Mouse (Mus musculus) embryonic facial prominence, embryonic 12.5 days (tissue): ENCODE data around the gene Olfr976. TPM values are rescaled to one million over a fixed set of nuclear protein-coding genes. Genes with fewer than 3 reads are reported as not detected.
"Not testable (repeated sequence)": the region's sequence is repeated elsewhere in the genome, so short reads cannot be mapped to it uniquely, and the experiment has no call there.

ENCODE experiments used
- ATAC-seq: fragments of 200-750 bp; cut with Nextera tagmentation; 2 replicates; pipeline ENCODE4 v1.8.0; 2017; ENCODE audit not compliant: insufficient number of reproducible peaks, insufficient read depth, low FRiP score, low TSS enrichment
- H3K27ac ChIP-seq: fragments of 300-500 bp; sonication (generic); 2 replicates; pipeline ENCODE4 v1.5.1; 2016; ENCODE audit warnings: mild to moderate bottlenecking
- H3K27me3 ChIP-seq: fragments of 300-500 bp; sonication (generic); 2 replicates; pipeline ENCODE4 v1.6.1; 2016; ENCODE audit warnings: mild to moderate bottlenecking, moderate library complexity
- H3K36me3 ChIP-seq: fragments of 300-500 bp; sonication (generic); 2 replicates; pipeline ENCODE4 v1.6.1; 2016; ENCODE audit warnings: mild to moderate bottlenecking
- H3K4me1 ChIP-seq: fragments of 300-500 bp; sonication (generic); 2 replicates; pipeline ENCODE4 v1.6.1; 2016
- H3K4me2 ChIP-seq: fragments of 300-500 bp; sonication (generic); replicated peaks from 2 replicates; pipeline ENCODE4 v1.6.1; 2016; ENCODE audit warnings: mild to moderate bottlenecking, moderate library complexity
- H3K4me3 ChIP-seq: fragments of 300-500 bp; sonication (generic); 2 replicates; pipeline ENCODE4 v1.5.1; 2016; ENCODE audit warnings: mild to moderate bottlenecking
- H3K9ac ChIP-seq: fragments of 300-500 bp; sonication (generic); 2 replicates; pipeline ENCODE4 v1.6.1; 2016; ENCODE audit warnings: mild to moderate bottlenecking, moderate library complexity
- H3K9me3 ChIP-seq: fragments of 300-500 bp; sonication (generic); 2 replicates; pipeline ENCODE4 v1.6.1; 2016; ENCODE audit warnings: mild to moderate bottlenecking, moderate library complexity
- WGBS: fragments of 180-500 bp; shearing (Covaris S2); methylation state at CpG from one replicate; pipeline ENCODE4 v1.1.7; 2016; 5-methylcytosine and 5-hydroxymethylcytosine counted together
- polyA plus RNA-seq: library from polyadenylated mRNA; unstranded; fragments of >200 nt; fragmentation: Nextera tagmentation; extraction: Ambion mirVana; gene quantifications from 2 replicates; pipeline ENCODE4 v1.2.1, GENCODE M21; 2016

Gene Olfr976
- not detected in 2 replicates for polyA plus RNA-seq

DNA sequence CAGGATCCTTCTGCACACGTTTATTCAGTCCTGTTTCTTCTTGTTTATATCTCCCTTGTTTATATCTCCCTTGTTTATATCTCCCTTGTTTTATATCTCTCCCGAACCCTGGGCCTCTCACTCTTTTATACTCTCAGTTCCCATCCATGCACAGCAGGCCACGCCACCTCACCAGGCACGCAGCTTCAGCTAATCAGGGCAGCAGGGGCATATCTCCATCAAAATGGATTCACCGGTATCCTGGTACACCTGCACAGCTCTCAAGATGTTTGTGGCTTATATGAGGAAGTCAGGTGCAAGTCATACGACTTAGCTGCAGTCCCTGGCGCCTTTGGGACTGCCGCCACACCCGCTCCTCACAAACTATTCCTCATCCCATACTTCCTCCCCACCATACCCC, at the start of gene Olfr976:
Gene Olfr976, minus strand, starts transcription at position 101 of the 400 bp plus-strand sequence.
- H3K9me3 ChIP-seq, H3K4me1 ChIP-seq, ATAC-seq, H3K27ac ChIP-seq, H3K36me3 ChIP-seq, H3K9ac ChIP-seq, H3K4me3 ChIP-seq, H3K27me3 ChIP-seq, H3K4me2 ChIP-seq: not testable (repeated sequence)
- WGBS = 84% methylated on average over 7 of the region's 9 CpGs

DNA sequence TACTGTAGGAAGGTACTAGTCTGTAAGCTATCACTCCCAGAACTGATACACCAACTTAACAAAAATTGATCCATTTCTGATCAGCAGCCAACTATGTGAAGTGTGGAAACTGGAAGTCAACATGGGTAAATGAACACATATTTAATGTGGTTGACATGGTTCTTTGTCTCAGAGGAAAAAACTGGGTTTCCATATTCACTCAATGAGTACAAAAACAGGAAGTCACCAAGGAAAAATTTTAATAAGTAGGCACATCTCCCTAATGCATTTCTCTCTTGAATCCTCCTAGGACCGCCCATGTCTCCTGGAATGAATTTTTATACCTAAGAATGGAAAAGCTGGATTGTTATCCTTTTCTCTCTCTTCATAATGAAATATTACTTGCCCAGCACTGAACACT, 48.5 kb upstream of the Olfr976 start, which contains the start of gene Olfr980:
Gene Olfr980, minus strand, starts transcription at position 101 of the 400 bp plus-strand sequence.
- H3K4me3 ChIP-seq = no peak within 1 kb of the TSS
- H3K9me3 ChIP-seq = no peaks in the 10 kb centered on the region
- WGBS = 82% methylated on average over 1 of the region's 1 CpGs
- no peak within 1 kb of the TSS for H3K9ac ChIP-seq
- H3K4me1 ChIP-seq = no peaks in the 10 kb centered on the region
- H3K4me2 ChIP-seq = no peak within 1 kb of the TSS
- no peak for ATAC-seq
- H3K27me3 ChIP-seq = no peaks in the 10 kb centered on the region
- no peaks in the 10 kb centered on the region for H3K36me3 ChIP-seq
- no peak within 1 kb of the TSS for H3K27ac ChIP-seq

DNA sequence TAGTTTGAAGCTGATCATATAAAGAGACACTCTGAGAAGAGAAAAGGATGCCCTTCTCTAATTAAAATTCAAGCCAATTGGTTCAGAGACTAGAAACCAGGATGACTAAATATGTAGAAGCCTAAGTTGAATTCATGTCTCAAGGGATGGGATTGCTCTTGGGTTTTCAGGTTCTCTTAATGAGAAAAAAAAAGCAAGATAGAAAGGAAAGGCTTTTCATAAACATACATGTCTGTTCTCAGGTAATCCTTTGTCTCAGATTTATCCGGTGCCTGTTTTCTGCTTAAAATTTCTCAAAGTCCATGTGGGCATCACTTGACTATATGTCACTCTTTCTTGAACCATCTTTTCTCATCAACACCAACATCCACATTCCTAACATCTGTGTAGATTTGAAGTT, 42.4 kb upstream of the Olfr976 start, which contains the start of gene Olfr979:
Gene Olfr979, minus strand, starts transcription at position 101 of the 400 bp plus-strand sequence.
- H3K9ac ChIP-seq = no peak within 1 kb of the TSS
- no peaks in the 10 kb centered on the region for H3K36me3 ChIP-seq
- no peaks in the 10 kb centered on the region for H3K4me1 ChIP-seq
- H3K27ac ChIP-seq = no peak within 1 kb of the TSS
- WGBS = 91% methylated on average over 1 of the region's 1 CpGs
- no peaks in the 10 kb centered on the region for H3K9me3 ChIP-seq
- H3K27me3 ChIP-seq = no peaks in the 10 kb centered on the region
- no peak within 1 kb of the TSS for H3K4me2 ChIP-seq
- no peak within 1 kb of the TSS for H3K4me3 ChIP-seq
- no peak for ATAC-seq

DNA sequence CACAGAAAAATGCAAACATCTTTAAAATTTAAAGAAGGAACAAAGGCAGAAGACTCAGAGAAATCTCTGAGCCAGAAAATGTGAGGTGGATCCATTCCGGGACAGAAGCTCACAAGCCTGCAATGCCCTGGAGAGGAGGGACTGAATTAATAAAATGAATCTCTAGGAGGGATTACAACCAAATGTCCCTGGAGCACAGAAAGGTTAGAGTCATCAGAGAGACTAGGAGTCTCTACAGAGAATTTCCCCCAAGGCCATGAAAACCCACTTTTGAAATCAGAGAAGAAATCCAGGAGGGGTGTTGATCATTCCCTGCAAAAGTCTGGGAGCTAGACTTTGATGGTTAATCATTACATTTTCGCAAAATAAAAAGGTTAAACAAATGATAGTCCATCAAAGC, 30.9 kb upstream of the Olfr976 start, which contains the start of gene Olfr978:
Gene Olfr978, plus strand, starts transcription at position 301 of the 400 bp plus-strand sequence.
- Histone ChIP-seq H3K9ac (no peak within 1 kb of the TSS), H3K4me1 (no peaks in the 10 kb centered on the region), H3K27me3 (no peaks in the 10 kb centered on the region), H3K9me3 (no peaks in the 10 kb centered on the region), H3K27ac (no peak within 1 kb of the TSS), H3K36me3 (no peaks in the 10 kb centered on the region), H3K4me2 (no peak within 1 kb of the TSS), H3K4me3 (no peak within 1 kb of the TSS)
- no peak for ATAC-seq
- WGBS = 71% methylated on average over 2 of the region's 2 CpGs

DNA sequence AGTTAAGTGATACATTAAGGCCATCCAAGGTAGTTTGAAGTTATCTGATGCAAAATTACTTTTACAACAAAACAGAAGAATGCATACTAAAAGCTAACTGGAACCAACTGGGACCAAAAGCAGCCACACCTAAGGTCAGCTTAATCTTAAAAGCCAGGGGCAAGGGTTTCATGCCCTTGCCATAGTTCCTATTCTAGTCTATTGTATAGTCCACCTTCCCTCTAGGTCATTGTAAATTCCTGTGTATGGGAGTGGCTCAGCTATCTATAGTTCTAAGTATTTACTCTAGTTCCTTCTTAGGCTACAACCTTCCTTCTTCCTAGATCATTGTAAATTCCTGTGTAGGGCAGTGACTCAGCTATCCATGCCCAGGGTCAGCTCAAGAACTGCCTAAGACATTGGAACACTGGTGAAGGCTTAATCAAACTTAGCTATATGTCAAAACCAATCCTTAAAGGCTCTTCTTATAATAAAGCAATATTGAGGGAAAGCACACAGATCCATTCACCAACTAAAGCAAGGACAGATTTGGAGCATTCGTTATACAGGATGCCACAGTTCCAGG, 15.7 kb upstream of the Olfr976 start:
- H3K27ac ChIP-seq, H3K9me3 ChIP-seq, H3K4me3 ChIP-seq, H3K9ac ChIP-seq, H3K4me2 ChIP-seq, H3K4me1 ChIP-seq, ATAC-seq, H3K27me3 ChIP-seq, H3K36me3 ChIP-seq: not testable (repeated sequence)
- 93% methylated on average over 1 of the region's 1 CpGs for WGBS

DNA sequence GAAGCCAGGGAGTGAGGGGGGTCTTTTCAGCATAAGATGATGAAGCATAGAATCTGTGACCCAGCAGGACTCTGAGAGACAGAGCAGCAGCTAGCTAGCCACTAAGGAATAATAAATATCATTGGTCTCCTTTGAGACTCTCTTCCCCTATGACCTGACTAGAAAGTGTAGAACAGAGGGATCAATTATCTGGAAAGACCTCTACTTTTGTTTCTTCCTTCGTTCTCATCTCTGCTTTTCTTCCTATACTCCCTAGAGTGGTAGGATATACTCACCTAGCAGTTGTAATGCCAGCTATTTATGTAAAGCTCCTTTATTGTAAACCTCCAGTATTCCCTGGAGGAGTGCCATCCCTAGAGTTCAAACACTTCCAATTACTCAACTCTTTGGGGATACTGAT, 9.0 kb downstream of the Olfr976 start, which contains the start of gene Olfr975:
Gene Olfr975, minus strand, starts transcription at position 101 of the 400 bp plus-strand sequence.
- no peak within 1 kb of the TSS for H3K4me2 ChIP-seq
- no peaks in the 10 kb centered on the region for H3K36me3 ChIP-seq
- H3K4me3 ChIP-seq = no peak within 1 kb of the TSS
- no peak for ATAC-seq
- no peak within 1 kb of the TSS for H3K9ac ChIP-seq
- H3K4me1 ChIP-seq = no peaks in the 10 kb centered on the region
- no peaks in the 10 kb centered on the region for H3K27me3 ChIP-seq
- no peak within 1 kb of the TSS for H3K27ac ChIP-seq
- H3K9me3 ChIP-seq = no peaks in the 10 kb centered on the region
- 53% methylated on average over 1 of the region's 1 CpGs for WGBS

DNA sequence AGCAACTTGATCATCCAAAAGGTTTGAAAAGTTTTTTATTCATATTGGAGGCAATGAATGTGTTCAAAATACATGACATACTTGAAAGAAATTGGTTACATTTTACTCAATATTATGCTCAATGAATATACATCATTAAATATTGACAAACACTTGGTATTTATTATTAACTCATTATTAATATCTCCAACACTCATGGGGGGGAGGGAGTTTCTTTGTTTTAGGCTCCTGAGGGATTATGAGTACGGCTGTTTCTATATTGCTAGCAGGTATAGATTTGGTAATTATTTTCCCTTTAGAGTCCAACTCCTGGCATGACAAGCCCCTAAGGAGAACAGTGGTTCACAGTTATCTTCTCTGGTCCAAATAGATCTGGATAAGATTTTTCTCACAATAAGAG, 23.7 kb downstream of the Olfr976 start, which contains the start of gene Olfr974:
Gene Olfr974, plus strand, starts transcription at position 301 of the 400 bp plus-strand sequence.
- H3K4me3 ChIP-seq = no peak within 1 kb of the TSS
- no peaks in the 10 kb centered on the region for H3K9me3 ChIP-seq
- no peaks in the 10 kb centered on the region for H3K27me3 ChIP-seq
- H3K27ac ChIP-seq = no peak within 1 kb of the TSS
- H3K4me1 ChIP-seq = no peaks in the 10 kb centered on the region
- 84% methylated on average over 1 of the region's 1 CpGs for WGBS
- no peak within 1 kb of the TSS for H3K4me2 ChIP-seq
- H3K9ac ChIP-seq = no peak within 1 kb of the TSS
- no peak for ATAC-seq
- H3K36me3 ChIP-seq = no peaks in the 10 kb centered on the region

DNA sequence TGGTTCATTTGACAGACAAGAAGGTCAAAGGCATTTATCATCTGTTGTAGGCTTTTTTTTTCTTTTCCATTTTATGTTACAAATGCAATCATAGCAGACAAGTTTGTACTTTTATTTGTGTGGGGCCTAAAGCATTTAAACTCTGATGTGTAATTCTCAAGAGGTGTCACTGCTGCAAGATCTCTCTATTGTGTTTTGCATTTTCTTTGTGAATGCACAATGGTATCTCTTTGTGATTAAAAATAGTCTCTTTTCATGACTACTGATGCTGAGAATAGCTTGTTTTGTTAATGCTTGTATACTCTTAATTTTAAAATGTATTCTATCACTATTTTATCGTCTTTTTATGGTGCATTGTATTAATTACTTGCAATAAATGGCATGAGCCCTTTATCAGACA, 32.1 kb downstream of the Olfr976 start:
- 73% methylated on average over 1 of the region's 1 CpGs for WGBS
- not testable (repeated sequence) for H3K4me1 ChIP-seq, H3K27ac ChIP-seq, H3K9me3 ChIP-seq, H3K27me3 ChIP-seq, H3K36me3 ChIP-seq, H3K9ac ChIP-seq, H3K4me2 ChIP-seq, H3K4me3 ChIP-seq, ATAC-seq

DNA sequence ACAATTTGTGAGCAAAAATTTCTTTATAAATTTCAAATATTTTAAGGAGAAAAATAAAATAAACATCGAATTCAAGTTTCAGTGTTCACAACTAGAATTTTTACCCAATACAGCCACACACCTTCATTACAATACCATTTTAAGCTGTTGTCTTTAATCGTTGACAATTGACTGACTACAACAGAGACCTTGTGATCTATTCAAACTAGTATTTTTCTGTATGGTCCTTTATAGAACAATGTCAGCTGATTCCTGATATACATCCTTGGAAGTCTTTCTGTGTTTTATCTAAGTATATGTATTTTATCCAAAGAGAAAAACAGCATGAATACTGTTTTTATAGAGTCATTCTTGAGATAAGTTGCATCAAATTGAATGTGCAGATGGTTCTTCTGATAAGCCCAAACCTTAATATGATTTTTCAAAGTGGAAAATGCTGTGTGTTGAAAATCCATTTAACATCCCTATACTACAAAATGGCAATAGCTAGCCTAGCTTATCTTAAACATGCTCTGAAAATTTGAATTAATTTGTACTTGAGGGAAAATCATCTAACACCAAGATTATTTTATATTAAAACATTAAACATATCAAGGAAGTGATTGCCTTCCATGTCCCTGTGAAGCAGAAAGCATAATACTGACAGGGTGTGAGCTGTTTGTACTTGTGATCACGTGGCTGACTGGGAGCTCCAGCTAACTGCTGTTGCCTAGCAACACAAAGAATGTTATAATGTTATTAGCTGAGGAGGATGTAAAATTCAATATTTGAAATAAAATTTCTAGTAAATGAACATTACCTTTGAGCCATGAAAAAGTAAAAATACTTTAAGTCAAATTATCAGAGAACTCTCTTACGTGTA, 32.7 kb downstream of the Olfr976 start:
- ATAC-seq, H3K36me3 ChIP-seq, H3K27ac ChIP-seq, H3K27me3 ChIP-seq, H3K9me3 ChIP-seq, H3K9ac ChIP-seq, H3K4me1 ChIP-seq, H3K4me3 ChIP-seq, H3K4me2 ChIP-seq: not testable (repeated sequence)
- WGBS = no CpG with 5 or more reads among the region's 4 CpGs

DNA sequence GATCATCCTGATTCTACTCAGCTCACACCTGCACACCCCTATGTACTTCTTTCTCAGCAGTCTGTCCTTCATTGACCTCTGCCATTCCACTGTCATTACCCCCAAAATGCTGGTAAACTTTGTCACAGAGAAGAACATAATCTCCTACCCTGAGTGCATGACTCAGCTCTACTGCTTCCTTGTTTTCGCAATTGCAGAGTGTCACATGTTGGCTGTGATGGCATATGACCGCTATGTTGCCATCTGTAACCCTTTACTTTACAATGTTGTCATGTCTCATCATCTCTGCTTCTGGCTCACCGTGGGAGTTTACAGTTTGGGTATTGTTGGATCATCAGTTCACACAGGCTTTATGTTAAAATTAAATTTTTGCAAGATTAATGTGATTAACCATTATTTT, 51.0 kb downstream of the Olfr976 start:
- H3K4me2 ChIP-seq = no peak overlapping the region
- H3K9me3 ChIP-seq = no peaks in the 10 kb centered on the region
- H3K27me3 ChIP-seq = no peaks in the 10 kb centered on the region
- ATAC-seq = no peak
- no peaks in the 10 kb centered on the region for H3K4me1 ChIP-seq
- no peaks in the 10 kb centered on the region for H3K36me3 ChIP-seq
- H3K4me3 ChIP-seq = no peak overlapping the region
- no peak overlapping the region for H3K27ac ChIP-seq
- 82% methylated on average over 3 of the region's 3 CpGs for WGBS
- H3K9ac ChIP-seq = no peak overlapping the region

DNA sequence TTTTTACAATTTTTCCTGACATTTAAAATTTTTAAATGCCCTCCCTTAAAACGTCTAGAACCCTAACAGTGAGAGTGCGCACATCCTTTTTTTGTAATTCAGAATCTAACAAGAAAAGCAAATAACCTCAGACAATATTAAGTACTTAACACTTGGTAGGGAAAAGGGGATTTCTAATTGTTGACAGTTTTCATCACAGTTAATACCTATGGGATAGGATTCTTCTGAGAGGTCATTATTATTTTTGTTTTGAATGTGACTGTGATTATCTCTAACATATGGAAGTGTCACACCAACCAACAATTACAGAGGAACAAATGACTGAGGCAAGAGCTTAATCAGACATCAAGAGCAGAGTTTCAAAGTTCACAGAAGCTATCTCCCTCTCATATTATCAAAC, 53.9 kb downstream of the Olfr976 start, which contains the start of gene Olfr229:
Gene Olfr229, plus strand, starts transcription at position 301 of the 400 bp plus-strand sequence.
- H3K4me3 ChIP-seq = no peak within 1 kb of the TSS
- H3K9me3 ChIP-seq = no peaks in the 10 kb centered on the region
- no peaks in the 10 kb centered on the region for H3K36me3 ChIP-seq
- no peaks in the 10 kb centered on the region for H3K4me1 ChIP-seq
- ATAC-seq = no peak
- no peak within 1 kb of the TSS for H3K9ac ChIP-seq
- 73% methylated on average over 2 of the region's 2 CpGs for WGBS
- H3K4me2 ChIP-seq = no peak within 1 kb of the TSS
- H3K27me3 ChIP-seq = no peaks in the 10 kb centered on the region
- H3K27ac ChIP-seq = no peak within 1 kb of the TSS

DNA sequence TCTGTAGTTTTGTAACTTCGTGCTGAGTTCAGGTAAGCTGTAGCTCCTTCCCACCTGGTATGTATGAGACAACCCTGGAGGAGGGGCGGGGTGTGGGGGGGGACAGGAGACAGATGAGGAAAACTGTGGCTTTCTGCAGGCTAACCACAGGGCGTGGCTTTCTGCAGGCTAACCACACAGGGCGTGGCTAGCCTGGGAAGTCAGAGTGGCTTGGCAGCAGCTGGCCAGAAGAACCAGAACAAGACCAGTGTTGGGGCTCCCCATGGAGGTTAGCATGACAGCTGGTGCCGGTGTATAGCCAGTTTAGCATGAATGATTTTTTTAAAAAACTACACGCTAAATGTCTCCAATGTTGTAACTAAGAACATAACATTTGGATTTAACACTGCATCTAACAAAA, 55.8 kb downstream of the Olfr976 start:
- Histone ChIP-seq H3K4me1 (no peaks in the 10 kb centered on the region), H3K9ac (no peak overlapping the region), H3K9me3 (no peaks in the 10 kb centered on the region), H3K4me3 (no peak overlapping the region), H3K27me3 (no peaks in the 10 kb centered on the region), H3K36me3 (no peaks in the 10 kb centered on the region), H3K27ac (no peak overlapping the region), H3K4me2 (no peak overlapping the region)
- no peak for ATAC-seq
- 76% methylated on average over 6 of the region's 6 CpGs for WGBS
